Mouse (Mus musculus) liver, postnatal 0 days (tissue): ENCODE data around the gene Pfn3. TPM values are rescaled to one million over a fixed set of nuclear protein-coding genes. Genes with fewer than 3 reads are reported as not detected.

Source experiments
- ATAC-seq: fragments of 200-750 bp; cut with Nextera tagmentation; 2 replicates; pipeline ENCODE4 v1.8.0; 2017; ENCODE audit warnings: mild to moderate bottlenecking, moderate library complexity
- DNase-seq: peaks from one replicate; pipeline ENCODE4 v3.0.0-alpha.2; 2016
- H3K27ac ChIP-seq: fragments of 300-500 bp; sonication (generic); 2 replicates; pipeline ENCODE4 v1.5.1; 2014; ENCODE audit warnings: antibody characterized with exemption, moderate library complexity, mild to moderate bottlenecking, low read depth
- H3K27me3 ChIP-seq: fragments of 300-500 bp; sonication (generic); 2 replicates; pipeline ENCODE4 v1.6.1; 2014; ENCODE audit warnings: low read length, control low read depth, mixed read lengths; ENCODE audit not compliant: insufficient read depth
- H3K36me3 ChIP-seq: fragments of 300-500 bp; sonication (generic); replicated peaks from 2 replicates; pipeline ENCODE4 v1.6.1; 2014; ENCODE audit warnings: mild to moderate bottlenecking, control low read depth, low read length, moderate library complexity, mixed read lengths; ENCODE audit not compliant: insufficient read depth
- H3K4me1 ChIP-seq: fragments of 300-500 bp; sonication (generic); 2 replicates; pipeline ENCODE4 v1.6.1; 2014; ENCODE audit warnings: antibody characterized with exemption, mild to moderate bottlenecking, control low read depth; ENCODE audit not compliant: insufficient read depth
- H3K4me2 ChIP-seq: fragments of 300-500 bp; sonication (generic); 2 replicates; pipeline ENCODE4 v1.6.1; 2014; ENCODE audit warnings: low read depth, mild to moderate bottlenecking, low read length, moderate library complexity, mixed read lengths
- H3K4me3 ChIP-seq: fragments of 300-500 bp; sonication (generic); 2 replicates; pipeline ENCODE4 v1.5.1; 2014; ENCODE audit warnings: low read depth, low read length
- H3K9ac ChIP-seq: fragments of 300-500 bp; sonication (generic); replicated peaks from 2 replicates; pipeline ENCODE4 v1.6.1; 2014; ENCODE audit warnings: mild to moderate bottlenecking, moderate library complexity
- H3K9me3 ChIP-seq: fragments of 300-500 bp; sonication (generic); 2 replicates; pipeline ENCODE4 v1.6.1; 2016; ENCODE audit warnings: mild to moderate bottlenecking, control low read depth, low read length, mixed read lengths
- CTCF ChIP-seq: sonication (generic); IDR thresholded peaks from 2 replicates; pipeline ENCODE4 v1.5.1; 2016; ENCODE audit warnings: antibody characterized with exemption, low read depth
- EP300 ChIP-seq: IDR thresholded peaks from 2 replicates; pipeline ENCODE4 v1.6.1; 2016; ENCODE audit warnings: antibody characterized with exemption, low read depth, mild to moderate bottlenecking
- WGBS: fragments of 180-500 bp; shearing (Covaris S2); extraction: QIAGEN DNeasy Blood & Tissue Kit; methylation state at CpG from one replicate; pipeline ENCODE4 v1.1.7; 2014; ENCODE audit not compliant: insufficient replicate concordance; 5-methylcytosine and 5-hydroxymethylcytosine counted together
- polyA plus RNA-seq: library from polyadenylated mRNA; unstranded; fragments of >200 nt; fragmentation: Nextera tagmentation; extraction: Ambion mirVana; gene quantifications from 2 replicates; pipeline ENCODE4 v1.2.1, GENCODE M21; 2015

Pfn3 gene
- polyA plus RNA-seq, 1 experiment from 2014 or later, result not detected

DNA sequence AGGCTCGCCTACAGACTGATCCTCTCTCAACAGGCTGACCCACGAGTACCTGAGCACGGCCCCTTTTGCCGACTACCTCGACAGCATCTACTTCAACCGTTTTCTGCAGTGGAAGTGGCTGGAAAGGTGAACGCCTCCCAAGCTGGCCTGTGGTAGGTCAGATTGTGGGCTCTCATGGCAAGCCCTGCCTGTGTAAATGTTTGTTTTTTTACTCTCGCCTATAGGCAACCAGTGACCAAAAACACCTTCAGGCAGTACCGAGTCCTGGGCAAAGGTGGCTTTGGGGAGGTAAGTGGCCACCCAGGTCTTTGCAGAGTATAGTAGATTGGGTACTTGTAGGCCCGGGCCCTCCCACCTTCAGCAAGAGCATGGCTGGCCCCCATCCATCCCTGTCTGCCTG, 36.3 kb upstream of the Pfn3 start:
- DNase-seq (no peak), ATAC-seq (no peak)
- no peak overlapping the region for H3K27ac ChIP-seq
- H3K9ac ChIP-seq, result no peak overlapping the region
- no peaks in the 10 kb centered on the region for H3K9me3 ChIP-seq
- no peak overlapping the region for H3K4me3 ChIP-seq
- TF ChIP-seq CTCF (no peak), EP300 (no peak)
- H3K4me1 ChIP-seq, result peaks cover 44% of the 10 kb centered on the region
- 76% methylated on average over 10 of the region's 10 CpGs for WGBS
- H3K36me3 ChIP-seq, result peaks cover 59% of the 10 kb centered on the region
- no peaks in the 10 kb centered on the region for H3K27me3 ChIP-seq
- H3K4me2 ChIP-seq, result no peak overlapping the region

DNA sequence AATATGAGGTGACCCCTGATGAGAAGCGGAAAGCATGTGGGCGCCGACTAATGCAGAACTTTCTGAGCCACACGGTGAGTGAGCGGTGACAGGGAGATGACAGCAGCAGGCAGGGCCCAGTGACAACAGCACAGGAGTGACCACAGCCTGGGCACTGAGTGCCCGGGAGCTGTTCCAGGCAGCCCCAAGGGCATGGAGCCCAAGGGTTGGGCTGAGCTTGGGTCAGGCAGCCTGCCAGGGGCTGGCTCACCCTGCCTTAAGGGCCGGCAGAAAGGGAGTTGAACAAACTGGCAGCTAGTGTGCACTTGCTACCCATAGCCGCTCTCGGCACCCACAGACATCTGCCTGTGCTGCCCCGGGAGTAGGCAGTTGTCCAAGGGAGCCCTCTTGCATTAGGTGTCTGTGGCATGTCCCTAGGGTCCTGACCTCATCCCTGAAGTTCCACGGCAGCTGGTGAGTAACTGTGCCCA, 35.5 kb upstream of the Pfn3 start:
- H3K27ac ChIP-seq, result no peak overlapping the region
- H3K27me3 ChIP-seq, result no peaks in the 10 kb centered on the region
- H3K9me3 ChIP-seq, result no peaks in the 10 kb centered on the region
- 0 out of 2 replicates have a peak overlapping the region, but pooled peaks have one; percentile 9 for H3K4me2 ChIP-seq
- no peak for TF ChIP-seq EP300
- peaks cover 50% of the 10 kb centered on the region for H3K4me1 ChIP-seq
- no peak overlapping the region for H3K9ac ChIP-seq
- H3K36me3 ChIP-seq, result peaks cover 54% of the 10 kb centered on the region
- DNase-seq, result no peak
- no peak for ATAC-seq
- WGBS, result 91% methylated on average over 11 of the region's 11 CpGs
- no peak overlapping the region for H3K4me3 ChIP-seq

DNA sequence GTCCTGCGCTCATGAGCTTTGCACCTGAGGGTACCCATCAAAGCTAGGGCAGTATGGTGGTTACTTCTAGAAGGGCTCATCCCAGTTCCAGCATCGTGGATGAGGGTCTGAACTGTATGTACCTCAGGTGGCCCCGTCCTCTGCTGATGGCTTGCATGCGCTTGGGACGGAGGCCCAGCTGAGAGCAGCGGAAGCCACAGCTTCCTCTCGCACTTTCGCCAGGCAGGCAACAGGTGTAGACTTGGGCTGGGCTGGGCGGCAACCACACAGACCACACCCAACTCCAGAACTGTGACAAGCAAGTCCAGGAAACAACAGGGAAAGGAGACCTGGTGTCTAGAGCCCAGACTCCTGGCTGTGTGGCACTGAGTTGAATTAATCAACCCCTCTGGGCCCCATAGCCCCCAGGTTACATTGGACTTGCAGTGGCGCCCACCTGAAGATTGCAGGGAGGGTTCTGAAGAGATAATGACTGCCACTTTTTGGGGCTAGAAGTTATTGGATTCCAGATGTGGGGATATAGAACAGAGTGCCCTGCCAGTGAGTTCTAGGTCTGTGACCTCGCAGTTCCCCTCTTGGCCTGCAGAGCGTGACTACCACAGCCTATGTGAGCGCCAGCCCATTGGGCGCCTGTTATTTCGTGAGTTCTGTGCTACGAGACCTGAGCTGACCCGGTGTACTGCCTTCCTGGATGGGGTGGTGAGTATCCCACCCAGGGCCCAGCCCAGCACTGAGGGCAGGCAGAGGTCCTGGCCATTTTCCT, 34.8 kb upstream of the Pfn3 start:
- peak overlapping the region; percentile 48 for H3K4me2 ChIP-seq
- peaks cover 50% of the 10 kb centered on the region for H3K4me1 ChIP-seq
- no peak overlapping the region for H3K4me3 ChIP-seq
- H3K27ac ChIP-seq, result peak overlapping the region; percentile 71
- TF ChIP-seq EP300 (no peak), CTCF (peak; percentile 32; the same call in 1 of the 2 replicates)
- H3K9me3 ChIP-seq, result no peaks in the 10 kb centered on the region
- peaks cover 48% of the 10 kb centered on the region for H3K36me3 ChIP-seq
- DNase-seq, result peak; percentile 64
- ATAC-seq, result no peak
- no peak overlapping the region for H3K9ac ChIP-seq
- no peaks in the 10 kb centered on the region for H3K27me3 ChIP-seq
- 70% methylated on average over 17 of the region's 17 CpGs for WGBS

DNA sequence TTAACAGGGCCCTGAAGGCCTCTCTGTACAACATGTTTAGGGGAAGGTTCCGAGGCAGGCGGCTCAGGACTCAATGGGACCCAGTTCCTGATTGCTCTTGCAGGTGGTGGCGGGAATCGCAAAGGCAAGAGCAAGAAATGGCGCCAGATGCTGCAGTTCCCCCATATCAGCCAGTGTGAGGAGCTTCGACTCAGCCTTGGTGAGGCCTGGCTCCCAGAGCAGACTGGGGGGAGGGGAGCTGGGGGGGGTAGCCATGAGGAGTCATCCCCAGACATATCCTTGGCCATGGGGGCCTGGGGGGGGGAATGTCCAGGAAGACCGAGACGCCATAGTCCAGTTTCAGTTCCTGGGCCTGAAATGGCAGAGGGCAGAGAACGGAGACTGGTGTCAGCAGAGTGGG, 34.2 kb upstream of the Pfn3 start:
- Histone ChIP-seq H3K27ac (peak overlapping the region; percentile 71), H3K36me3 (peaks cover 41% of the 10 kb centered on the region), H3K4me1 (peaks cover 50% of the 10 kb centered on the region), H3K4me3 (no peak overlapping the region), H3K4me2 (peak overlapping the region; percentile 48), H3K27me3 (no peaks in the 10 kb centered on the region), H3K9ac (no peak overlapping the region), H3K9me3 (no peaks in the 10 kb centered on the region)
- no peak for ATAC-seq
- WGBS, result 80% methylated on average over 9 of the region's 9 CpGs
- DNase-seq, result no peak
- TF ChIP-seq EP300, result no peak
- no peak for TF ChIP-seq CTCF

DNA sequence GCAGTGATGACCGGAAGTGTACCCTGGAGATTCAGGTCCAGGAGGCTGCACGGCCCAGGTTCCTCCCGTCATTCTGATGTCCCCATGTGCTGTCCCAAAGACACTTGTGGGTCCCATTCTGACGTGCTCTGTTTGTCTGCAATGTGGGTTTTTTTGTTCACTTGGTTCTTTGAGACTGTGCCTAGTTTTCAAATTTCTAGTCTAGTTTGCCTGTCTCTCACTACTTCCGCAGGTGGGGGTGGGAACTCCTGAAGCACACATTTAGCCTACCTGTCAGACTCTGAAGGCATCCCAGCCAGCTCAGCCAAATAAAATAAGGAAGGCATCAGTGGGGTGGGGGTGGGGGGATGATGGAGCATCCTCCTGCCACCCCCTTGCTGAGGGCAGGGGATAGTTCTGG, 33.1 kb upstream of the Pfn3 start:
- Histone ChIP-seq H3K36me3 (peaks cover 31% of the 10 kb centered on the region), H3K27me3 (no peaks in the 10 kb centered on the region), H3K4me1 (peaks cover 58% of the 10 kb centered on the region), H3K27ac (peak overlapping the region; percentile 50; the same call in 1 of the 2 replicates), H3K4me2 (peak overlapping the region; percentile 48), H3K9ac (no peak overlapping the region), H3K9me3 (no peaks in the 10 kb centered on the region), H3K4me3 (no peak overlapping the region)
- WGBS, result 78% methylated on average over 5 of the region's 5 CpGs
- no peak for ATAC-seq
- TF ChIP-seq CTCF (no peak), EP300 (no peak)
- no peak for DNase-seq

DNA sequence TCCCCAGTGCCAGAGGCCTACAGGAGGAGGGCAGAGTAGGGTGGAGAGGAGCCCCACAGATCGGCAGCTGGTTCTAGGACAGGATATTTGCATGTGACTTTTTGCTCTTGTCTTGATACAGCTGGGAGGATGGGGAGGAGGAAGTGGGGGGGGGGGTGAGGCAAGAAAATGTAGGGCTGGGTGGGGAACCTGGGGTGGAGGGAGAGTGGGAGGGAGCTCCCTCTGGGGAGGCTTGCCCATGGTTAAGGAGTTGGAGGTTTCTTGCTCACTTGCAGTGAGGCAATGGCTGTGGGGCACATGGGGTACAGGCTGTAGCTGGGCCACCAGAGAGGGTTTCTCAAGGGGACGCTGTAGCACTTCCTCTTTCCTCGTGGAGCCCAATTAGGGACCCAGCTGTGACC, 32.5 kb upstream of the Pfn3 start:
- DNase-seq, result peak; percentile 75
- peaks cover 58% of the 10 kb centered on the region for H3K4me1 ChIP-seq
- 21% methylated on average over 3 of the region's 3 CpGs for WGBS
- H3K4me3 ChIP-seq, result peak overlapping the region; percentile 65
- H3K27ac ChIP-seq, result peak overlapping the region; percentile 91
- ATAC-seq, result no peak
- H3K36me3 ChIP-seq, result peaks cover 25% of the 10 kb centered on the region
- TF ChIP-seq EP300 (no peak), CTCF (0 out of 2 replicates have a peak, but pooled peaks have one; percentile 1)
- peak overlapping the region; percentile 82 for H3K9ac ChIP-seq
- H3K4me2 ChIP-seq, result peak overlapping the region; percentile 79
- no peaks in the 10 kb centered on the region for H3K9me3 ChIP-seq
- no peaks in the 10 kb centered on the region for H3K27me3 ChIP-seq
